Mouse (Mus musculus) thymus, postnatal 4 days (tissue): ENCODE data around the gene Hoxa13.
A peak's percentile ranks its signal among the peaks of the same experiment; 100 is the strongest.

Source experiments
- DNase-seq: peaks from one replicate; pipeline ENCODE4 v3.0.0; 2021

Hoxa13 gene

GRCm38 (mm10) chr6:52249415-52249738 is 11.3 kb downstream of the Hoxa13 start:
- DNase-seq, result no peak

GRCm38 (mm10) chr6:52248638-52249414 is 11.9 kb downstream of the Hoxa13 start:
- peak; percentile 13 for DNase-seq

- DNase-seq, result peak; percentile 23
These were observed 12.7 kb downstream of the Hoxa13 start for GRCm38 (mm10) chr6:52247766-52248637.

- DNase-seq, result peak; percentile 4
These were observed 13.8 kb downstream of the Hoxa13 start for GRCm38 (mm10) chr6:52246916-52247315.

GRCm38 (mm10) chr6:52246403-52246803 is 14.3 kb downstream of the Hoxa13 start:
- peak; percentile 28 for DNase-seq

GRCm38 (mm10) chr6:52245757-52246142 is 14.9 kb downstream of the Hoxa13 start, which contains the start of gene Hoxa11:
Gene Hoxa11 (minus strand): TSS chr6:52245810.
- DNase-seq, result no peak

- DNase-seq, result peak; percentile 58
These were observed 15.5 kb downstream of the Hoxa13 start for GRCm38 (mm10) chr6:52245040-52245756.

- DNase-seq, result no peak
These were observed 16.1 kb downstream of the Hoxa13 start for GRCm38 (mm10) chr6:52244471-52245039.

- no peak for DNase-seq
These were observed 17.0 kb downstream of the Hoxa13 start for GRCm38 (mm10) chr6:52243681-52244121.

GRCm38 (mm10) chr6:52242801-52243332 is 17.8 kb downstream of the Hoxa13 start:
- DNase-seq, result no peak

- no peak for DNase-seq
These were observed 19.6 kb downstream of the Hoxa13 start for GRCm38 (mm10) chr6:52241001-52241621.

- peak; percentile 90 for DNase-seq
These were observed 20.2 kb downstream of the Hoxa13 start, which contains the start of gene Hoxa10 for GRCm38 (mm10) chr6:52240389-52241000. Gene Hoxa10 (minus strand): TSS chr6:52240854.

GRCm38 (mm10) chr6:52239625-52240388 is 20.9 kb downstream of the Hoxa13 start:
- peak; percentile 18 for DNase-seq

GRCm38 (mm10) chr6:52238976-52239375 is 21.7 kb downstream of the Hoxa13 start:
- DNase-seq, result peak; percentile 8

- DNase-seq, result peak; percentile 8
These were observed 22.5 kb downstream of the Hoxa13 start for GRCm38 (mm10) chr6:52238155-52238545.

- DNase-seq, result peak; percentile 4
These were observed 23.1 kb downstream of the Hoxa13 start for GRCm38 (mm10) chr6:52237346-52238154.

GRCm38 (mm10) chr6:52236806-52237205 is 23.9 kb downstream of the Hoxa13 start:
- peak; percentile 4 for DNase-seq

- DNase-seq, result peak; percentile 2
These were observed 24.8 kb downstream of the Hoxa13 start for GRCm38 (mm10) chr6:52235866-52236265.

GRCm38 (mm10) chr6:52235267-52235666 is 25.4 kb downstream of the Hoxa13 start:
- DNase-seq, result no peak
